Mouse (Mus musculus) layer of hippocampus, postnatal 14 days (tissue): Measurements from ENCODE around the gene Adgrg3. TPM values are rescaled to one million over a fixed set of nuclear protein-coding genes. Genes with fewer than 3 reads are reported as not detected.

Experiments
- DNase-seq, 2 experiments: peaks; one replicate each; pipeline ENCODE4 v3.0.0; 2021 to 2022; ENCODE audit warnings: low spot score in 2 of 2, mixed read lengths in 1 of 2
- total RNA-seq, 2 experiments: library from RNA; stranded (reverse); gene quantifications; 2 replicates each; pipeline ENCODE4 v1.2.3; 2021

Gene Adgrg3
- total RNA-seq, 2 experiments from 2014 or later: 0.48 TPM; not detected in 1

- peak in 1 of 2 experiments; percentile 85 for DNase-seq
Measured at GRCm38 (mm10) chr8:94992534-94992933, 25.0 kb upstream of the Adgrg3 start.

- peak in 1 of 2 experiments; percentile 66 for DNase-seq
Measured at GRCm38 (mm10) chr8:94992996-94993724, 24.3 kb upstream of the Adgrg3 start.

GRCm38 (mm10) chr8:94994006-94994405, 23.5 kb upstream of the Adgrg3 start:
- peak; percentile 86 to 94 for DNase-seq

- DNase-seq: no peak
Measured at GRCm38 (mm10) chr8:94994510-94994909, 23.0 kb upstream of the Adgrg3 start.

GRCm38 (mm10) chr8:94995336-94995893, 22.1 kb upstream of the Adgrg3 start:
- peak in 1 of 2 experiments; percentile 77 for DNase-seq

- no peak for DNase-seq
Measured at GRCm38 (mm10) chr8:94996037-94996436, 21.5 kb upstream of the Adgrg3 start.

- DNase-seq: no peak
Measured at GRCm38 (mm10) chr8:94996899-94997856, 20.3 kb upstream of the Adgrg3 start.

GRCm38 (mm10) chr8:94997857-94998243, 19.6 kb upstream of the Adgrg3 start:
- no peak for DNase-seq

GRCm38 (mm10) chr8:94998431-94998830, 19.1 kb upstream of the Adgrg3 start:
- DNase-seq: no peak

- DNase-seq: no peak
Measured at GRCm38 (mm10) chr8:94999004-94999403, 18.5 kb upstream of the Adgrg3 start.

- DNase-seq: no peak
Measured at GRCm38 (mm10) chr8:94999956-95000355, 17.5 kb upstream of the Adgrg3 start.

GRCm38 (mm10) chr8:95000684-95001083, 16.8 kb upstream of the Adgrg3 start:
- DNase-seq: no peak

GRCm38 (mm10) chr8:95001165-95001564, 16.3 kb upstream of the Adgrg3 start:
- no peak for DNase-seq

GRCm38 (mm10) chr8:95001655-95002054, 15.8 kb upstream of the Adgrg3 start:
- peak in 1 of 2 experiments; percentile 84 for DNase-seq

- no peak for DNase-seq
Measured at GRCm38 (mm10) chr8:95002089-95002655, 15.3 kb upstream of the Adgrg3 start.

- no peak for DNase-seq
Measured at GRCm38 (mm10) chr8:95012442-95012919, 5.0 kb upstream of the Adgrg3 start.

- DNase-seq: no peak
Measured at GRCm38 (mm10) chr8:95015866-95016265, 1.6 kb upstream of the Adgrg3 start.

- no peak for DNase-seq
Measured at GRCm38 (mm10) chr8:95016684-95017083, 808 bp upstream of the Adgrg3 start.

- no peak for DNase-seq
Measured at GRCm38 (mm10) chr8:95017969-95018635, 610 bp downstream of the Adgrg3 start.

- DNase-seq: no peak
Measured at GRCm38 (mm10) chr8:95020293-95020777, 2.8 kb downstream of the Adgrg3 start.
